Mouse (Mus musculus): Measurements from ENCODE around the gene Nrp1.

Gene Nrp1

DNA sequence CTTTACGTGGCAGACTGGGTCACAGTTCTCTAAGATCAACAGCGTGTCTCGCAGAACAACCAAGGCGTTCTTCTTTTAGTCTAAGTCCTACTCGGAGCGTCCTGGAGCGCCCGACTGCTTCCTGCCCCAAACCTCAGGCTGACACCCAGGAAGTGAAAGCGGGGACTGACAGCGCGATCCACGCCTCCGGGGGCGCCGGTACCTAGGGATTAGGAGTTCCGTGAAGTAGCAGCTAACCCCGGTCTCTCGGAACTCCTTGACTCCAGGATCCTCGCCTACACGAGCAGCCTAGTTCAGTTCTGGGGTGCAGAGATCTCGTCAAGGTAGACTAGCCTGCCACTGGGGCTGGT, at the start of gene Nrp1:
Gene Nrp1, plus strand, starts transcription at position 199 of the 350 bp plus-strand sequence.
- no peak for DNase-seq (ENCODE audit: low spot score)

GRCm38 (mm10) chr8:128320797-128321196, 37.6 kb upstream of the Nrp1 start:
- no peak for DNase-seq (ENCODE audit: low spot score)

- no peak for DNase-seq (ENCODE audit: low spot score)
Observed at GRCm38 (mm10) chr8:128327281-128327680, 31.1 kb upstream of the Nrp1 start.

GRCm38 (mm10) chr8:128327922-128328321, 30.5 kb upstream of the Nrp1 start:
- DNase-seq (ENCODE audit: low spot score) = no peak

GRCm38 (mm10) chr8:128329502-128329901, 28.9 kb upstream of the Nrp1 start:
- no peak for DNase-seq (ENCODE audit: low spot score)

GRCm38 (mm10) chr8:128335976-128336375, 22.4 kb upstream of the Nrp1 start:
- no peak for DNase-seq (ENCODE audit: low spot score)

GRCm38 (mm10) chr8:128338951-128339350, 19.5 kb upstream of the Nrp1 start:
- DNase-seq (ENCODE audit: low spot score) = no peak

DNA sequence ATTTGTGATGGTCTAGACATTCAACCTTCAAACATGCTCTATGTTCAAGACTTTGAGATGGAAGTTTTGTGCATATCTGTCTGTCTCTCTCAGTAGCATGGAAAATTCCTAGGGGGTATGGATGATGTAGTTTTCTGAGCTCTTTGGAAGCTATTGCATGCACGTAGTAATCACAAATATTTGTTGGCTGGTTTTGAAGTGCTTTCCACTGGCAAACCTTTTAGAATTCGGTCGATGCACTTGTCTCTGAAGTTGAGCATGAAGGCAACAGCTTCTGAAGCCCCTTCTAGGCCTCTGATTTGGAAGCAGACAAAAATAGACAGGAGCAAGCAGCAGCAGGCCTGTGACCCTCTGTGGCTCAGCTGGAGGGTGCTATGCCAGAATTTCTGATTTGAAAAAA, 18.9 kb upstream of the Nrp1 start:
- DNase-seq (ENCODE audit: low spot score) = no peak

GRCm38 (mm10) chr8:128350405-128350804, 8.0 kb upstream of the Nrp1 start:
- DNase-seq (ENCODE audit: low spot score) = no peak

- DNase-seq (ENCODE audit: low spot score) = no peak
Observed at GRCm38 (mm10) chr8:128351211-128351610, 7.2 kb upstream of the Nrp1 start.

DNA sequence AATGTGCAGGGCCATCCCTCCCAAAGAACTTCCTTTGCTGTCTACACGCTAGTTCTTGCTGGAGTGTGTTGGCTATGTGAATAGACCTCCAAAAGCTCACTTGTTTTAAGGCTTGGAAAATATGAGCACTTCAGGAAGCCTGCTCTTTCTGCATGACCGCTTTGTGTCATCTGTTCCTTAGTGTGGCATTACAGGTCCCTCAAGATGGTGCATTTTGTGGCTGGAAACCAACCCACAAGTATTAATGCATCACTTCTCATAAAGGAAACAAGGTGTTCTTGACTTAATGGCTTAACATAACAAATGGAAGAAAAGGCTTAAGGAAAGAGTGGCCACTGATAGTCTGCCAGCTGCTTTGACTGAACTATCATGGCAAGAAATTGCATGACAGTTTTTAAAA, 5.6 kb upstream of the Nrp1 start:
- DNase-seq (ENCODE audit: low spot score) = no peak

DNA sequence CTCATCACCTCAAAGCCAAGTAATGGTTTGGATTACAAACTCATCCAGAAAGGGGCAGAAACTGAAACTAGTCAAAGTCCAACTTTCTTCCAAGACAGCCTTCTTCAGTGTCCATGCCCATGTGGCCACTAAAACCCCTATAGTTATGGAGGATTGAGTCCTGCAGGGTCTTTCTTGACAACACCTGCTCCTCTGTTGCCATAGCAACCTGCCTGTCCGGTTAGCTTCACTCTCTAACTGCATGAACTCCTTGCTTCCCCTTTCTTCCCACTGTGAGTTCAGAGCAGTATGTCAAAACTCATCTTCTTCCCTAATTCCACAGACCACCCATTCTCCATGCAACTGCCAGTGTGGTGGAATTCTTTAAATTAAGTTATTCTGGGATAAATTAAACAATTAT, 4.4 kb upstream of the Nrp1 start:
- DNase-seq (ENCODE audit: low spot score) = peak; percentile 36

- no peak for DNase-seq (ENCODE audit: low spot score)
Observed at GRCm38 (mm10) chr8:128355091-128355490, 3.3 kb upstream of the Nrp1 start.

- DNase-seq (ENCODE audit: low spot score) = no peak
Observed at GRCm38 (mm10) chr8:128356170-128356569, 2.2 kb upstream of the Nrp1 start.

- DNase-seq (ENCODE audit: low spot score) = peak; percentile 91
Observed at GRCm38 (mm10) chr8:128356796-128357539, 1.4 kb upstream of the Nrp1 start.

DNA sequence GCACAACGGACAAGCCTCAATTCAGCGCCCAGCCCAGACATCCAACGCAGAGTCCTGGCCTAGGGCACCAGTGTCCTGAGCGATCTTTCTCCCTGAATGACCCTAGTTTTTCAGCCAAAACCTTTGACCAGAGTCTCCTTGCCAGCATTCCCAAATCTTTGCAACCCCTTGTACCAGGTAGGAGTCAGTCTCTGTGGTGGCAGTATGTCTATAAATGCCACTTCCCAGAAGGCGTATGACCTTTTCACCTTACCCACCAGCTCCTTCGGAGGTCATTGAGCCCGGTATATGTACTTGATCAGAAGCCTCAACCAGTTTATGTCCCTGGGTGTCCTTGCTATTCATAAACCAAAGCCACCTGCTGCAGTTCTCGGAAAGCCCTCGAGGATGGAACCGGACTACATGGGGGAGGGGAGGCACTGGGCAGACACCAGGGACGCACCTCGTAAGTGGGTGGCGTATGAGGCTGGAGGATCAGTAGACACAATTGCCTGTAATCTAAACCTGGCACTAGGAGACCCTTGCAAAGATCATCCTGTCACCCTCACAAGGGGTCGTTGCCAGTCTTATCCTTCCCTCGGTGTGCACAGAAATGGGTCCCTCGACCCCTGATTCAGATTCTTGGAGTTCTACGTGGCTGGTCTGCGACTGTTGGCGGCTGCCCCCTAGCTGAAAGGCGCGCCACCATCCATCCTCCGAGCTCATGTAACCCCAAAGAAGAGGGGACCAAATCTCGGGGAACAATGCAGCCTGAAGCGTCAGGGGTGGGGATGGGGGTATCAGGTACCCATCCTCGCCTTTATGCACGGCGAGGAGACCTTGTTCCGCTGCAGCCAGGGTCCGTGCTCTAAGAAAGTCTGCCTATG, 631 bp upstream of the Nrp1 start:
- DNase-seq (ENCODE audit: low spot score) = peak; percentile 85

DNA sequence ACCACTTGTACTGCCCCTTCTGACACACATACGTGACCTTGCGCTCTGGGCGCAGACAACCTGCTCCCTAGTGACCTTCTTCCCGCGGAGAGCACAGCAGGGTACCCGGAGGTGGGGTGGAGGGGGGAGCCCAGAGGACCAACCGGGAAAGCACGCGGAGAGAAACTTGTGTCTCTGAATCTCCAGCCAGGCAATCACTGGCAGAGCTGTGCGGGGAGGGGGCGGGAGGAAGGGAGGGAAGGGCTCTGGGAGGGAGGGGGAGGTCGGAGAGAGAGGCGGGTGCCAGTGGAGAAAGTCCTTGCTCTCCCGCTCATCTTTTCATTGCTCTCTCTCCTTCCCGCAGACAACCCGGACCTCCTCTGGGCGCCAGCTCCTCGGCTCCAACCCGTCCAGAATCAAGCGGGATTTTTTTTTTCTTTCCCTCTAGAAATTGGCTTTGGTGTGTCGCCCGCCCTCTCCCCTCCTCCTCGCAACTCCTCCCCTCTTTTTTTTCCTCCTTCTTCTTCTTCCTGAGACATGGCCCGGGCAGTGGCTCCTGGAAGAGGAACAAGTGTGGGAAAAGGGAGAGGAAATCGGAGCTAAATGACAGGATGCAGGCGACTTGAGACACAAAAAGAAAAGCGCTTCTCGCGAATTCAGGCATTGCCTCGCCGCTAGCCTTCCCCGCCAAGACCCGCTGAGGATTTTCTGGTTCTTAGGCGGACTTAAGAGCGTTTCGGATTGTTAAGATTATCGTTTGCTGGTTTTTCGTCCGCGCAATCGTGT, 534 bp downstream of the Nrp1 start:
- peak; percentile 64 for DNase-seq (ENCODE audit: low spot score)

DNA sequence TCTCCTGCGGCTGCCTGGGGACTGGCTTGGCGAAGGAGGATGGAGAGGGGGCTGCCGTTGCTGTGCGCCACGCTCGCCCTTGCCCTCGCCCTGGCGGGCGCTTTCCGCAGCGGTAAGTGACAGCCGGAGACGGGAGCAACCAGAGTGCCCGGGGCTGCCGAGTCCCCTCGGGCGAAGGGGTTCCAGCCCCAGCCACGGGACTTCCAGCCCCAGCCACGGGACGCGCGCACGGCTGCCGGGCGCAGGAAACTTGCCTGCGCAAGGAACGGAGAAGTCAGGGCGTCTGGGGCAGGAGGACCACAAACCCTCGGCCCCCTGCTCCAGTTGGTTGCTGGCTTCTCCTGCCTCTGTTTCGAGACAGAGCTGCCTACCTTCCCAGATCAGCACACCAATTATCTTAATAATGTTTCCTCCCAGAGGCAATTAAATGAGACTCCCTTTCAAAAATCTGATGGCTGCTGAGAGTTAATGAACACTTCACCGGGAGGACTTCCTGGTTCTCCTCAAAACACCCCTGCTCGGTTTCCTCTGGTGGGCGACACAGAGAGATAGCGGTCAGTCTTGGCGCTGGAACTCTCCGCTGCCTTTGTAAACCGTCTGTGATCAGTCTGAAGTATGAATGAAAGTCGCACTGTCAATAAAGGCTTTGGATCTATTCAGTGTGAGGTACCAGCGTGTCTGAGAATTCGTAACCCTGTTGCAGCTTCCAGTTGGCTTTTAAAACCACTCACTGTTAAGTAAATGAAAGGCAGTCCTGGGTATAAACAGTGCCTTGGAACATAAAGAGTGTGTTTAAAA, 1.3 kb downstream of the Nrp1 start:
- DNase-seq (ENCODE audit: low spot score) = peak; percentile 51

DNA sequence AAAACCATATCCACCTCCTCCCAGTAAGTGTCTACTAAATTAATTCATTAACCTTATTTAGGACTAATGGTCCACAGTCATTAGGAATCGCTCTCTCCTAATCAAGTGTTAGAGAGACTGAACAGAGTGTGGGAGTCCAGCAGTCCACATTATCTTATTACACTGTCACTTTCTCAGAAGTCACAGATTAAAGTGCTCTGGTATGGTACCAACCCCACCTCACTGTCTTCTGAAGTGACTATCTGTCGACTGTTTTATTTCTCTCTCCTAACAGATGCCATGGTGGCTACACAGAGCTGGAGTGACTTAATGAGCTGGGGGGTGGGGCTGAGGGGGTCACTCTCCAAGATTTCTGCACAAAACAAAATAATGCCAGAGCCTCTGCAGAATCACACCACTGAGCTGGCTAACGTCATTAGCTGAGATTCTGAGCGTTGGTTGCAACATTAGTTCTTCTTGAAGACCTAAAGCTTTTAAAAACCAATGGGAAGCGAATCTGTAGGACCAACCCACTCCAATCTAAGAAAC, 3.0 kb downstream of the Nrp1 start:
- no peak for DNase-seq (ENCODE audit: low spot score)

DNA sequence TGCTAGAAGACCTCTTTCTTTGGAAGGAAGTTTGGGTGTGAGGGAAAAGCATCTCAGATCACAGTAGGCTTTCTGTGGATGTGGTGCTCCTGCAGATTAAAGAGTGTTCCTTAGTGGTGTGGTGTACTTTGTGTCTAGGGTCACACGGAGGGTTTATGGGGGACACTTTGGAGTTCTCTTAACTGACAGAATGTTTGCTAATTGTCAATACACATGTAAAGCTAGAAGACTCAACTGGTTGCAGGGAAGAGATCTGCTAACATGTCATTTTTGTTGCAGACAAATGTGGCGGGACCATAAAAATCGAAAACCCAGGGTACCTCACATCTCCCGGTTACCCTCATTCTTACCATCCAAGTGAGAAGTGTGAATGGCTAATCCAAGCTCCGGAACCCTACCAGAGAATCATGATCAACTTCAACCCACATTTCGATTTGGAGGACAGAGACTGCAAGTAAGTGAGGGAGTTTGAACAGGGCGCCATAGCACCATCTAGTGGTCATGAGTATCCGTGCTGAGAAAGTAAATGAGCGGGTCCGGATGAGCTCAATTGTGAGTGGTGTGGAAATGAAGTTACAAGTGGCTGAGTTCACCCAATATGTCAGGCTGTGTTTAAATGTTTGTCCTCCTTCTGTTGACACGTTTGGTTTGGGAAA, 4.7 kb downstream of the Nrp1 start:
- peak; percentile 95 for DNase-seq (ENCODE audit: low spot score)

DNA sequence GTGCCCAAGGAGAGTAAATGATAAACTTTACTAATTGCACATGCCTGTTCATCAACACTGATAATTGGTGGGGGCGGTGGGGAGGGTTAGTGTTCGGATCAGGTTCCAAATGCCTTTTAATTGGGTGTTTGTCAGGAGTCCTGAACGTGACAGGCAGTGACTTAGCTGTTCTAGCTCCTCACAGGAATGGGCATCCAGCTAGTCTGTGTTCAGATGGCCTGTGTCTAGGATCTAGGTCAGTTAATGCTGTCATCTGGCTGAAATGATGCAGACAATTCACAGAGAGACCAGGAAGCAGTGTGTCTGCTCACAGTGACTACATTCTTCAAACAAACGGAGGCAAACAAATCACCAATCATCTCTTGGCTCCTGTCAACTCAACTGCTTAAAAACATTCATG, 12.1 kb downstream of the Nrp1 start:
- no peak for DNase-seq (ENCODE audit: low spot score)

All from embryo, embryonic 10 days (tissue).